Mouse (Mus musculus): ENCODE measurements around the gene 1190005I06Rik. TPM values are rescaled to one million over a fixed set of nuclear protein-coding genes. Genes with fewer than 3 reads are reported as not detected.

Gene 1190005I06Rik
- polyA plus RNA-seq, 1 experiment from 2014 or later, result 3.8 TPM

DNA sequence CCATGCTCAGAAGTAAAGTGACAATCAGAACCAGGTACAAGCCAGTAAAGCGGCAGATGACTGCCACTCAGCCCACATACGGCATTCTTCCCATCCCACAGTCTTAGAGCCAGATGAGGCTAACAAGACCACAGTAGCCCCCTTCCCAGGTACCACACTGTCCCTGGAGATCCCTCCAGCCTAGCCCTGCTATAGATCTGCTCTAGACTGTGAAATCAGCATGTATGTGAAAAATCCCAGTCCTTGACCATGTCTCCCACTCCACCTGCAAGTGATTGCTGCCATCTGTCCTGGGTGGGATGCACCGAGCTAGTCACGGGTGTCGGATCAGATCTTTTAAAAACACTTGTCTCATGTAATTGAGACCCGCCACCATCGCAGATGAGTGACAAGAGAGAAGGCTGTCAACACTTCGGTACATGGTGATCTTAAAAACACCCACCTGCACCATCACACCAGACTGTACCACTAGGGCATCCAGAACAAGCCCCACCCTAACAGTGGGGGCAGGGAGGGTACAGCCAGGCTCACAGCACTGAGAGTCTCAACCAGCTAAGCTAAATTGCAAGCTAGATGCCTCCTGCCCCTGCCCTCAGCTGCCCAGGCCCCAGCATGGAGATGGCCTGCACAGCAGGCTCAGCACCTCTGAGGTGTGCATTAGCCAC lies 67.0 kb downstream of the 1190005I06Rik start:
- 87% methylated on average over 8 of the region's 8 CpGs for WGBS
- Histone ChIP-seq H3K4me1 (peaks cover 25% of the 10 kb centered on the region), H3K4me3 (no peak overlapping the region), H3K36me3 (replicated peaks) (peaks cover 95% of the 10 kb centered on the region), H3K9me3 (no peaks in the 10 kb centered on the region), H3K27ac (replicated peaks) (no peak overlapping the region), H3K27me3 (replicated peaks; ENCODE audit: low read depth, poor library complexity, severe bottlenecking) (no peaks in the 10 kb centered on the region)
- no peak for DNase-seq (ENCODE audit: low spot score)

DNA sequence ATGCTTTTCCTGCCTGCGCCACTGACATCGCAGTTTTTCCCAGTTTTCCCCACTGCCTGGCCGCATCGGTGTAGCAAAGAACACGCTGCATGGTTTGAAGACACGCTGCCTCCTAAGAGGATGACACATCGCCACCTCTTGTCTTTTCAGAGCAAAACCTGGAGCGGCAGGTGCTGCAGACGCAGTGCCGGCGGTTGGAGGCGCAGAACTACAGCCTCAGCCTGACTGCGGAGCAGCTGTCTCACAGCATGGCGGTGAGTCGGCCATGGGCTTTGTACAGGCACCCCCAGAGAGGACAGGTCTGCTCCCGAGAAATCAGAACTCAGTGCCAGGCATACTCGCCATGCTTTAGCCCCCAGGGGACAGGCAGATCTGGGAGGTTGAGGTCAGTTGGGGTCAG lies 69.6 kb downstream of the 1190005I06Rik start:
- H3K36me3 ChIP-seq (replicated peaks), result peaks cover 100% of the 10 kb centered on the region
- no peak overlapping the region for H3K4me3 ChIP-seq
- no peaks in the 10 kb centered on the region for H3K27me3 ChIP-seq (replicated peaks; ENCODE audit: low read depth, poor library complexity, severe bottlenecking)
- 87% methylated on average over 17 of the region's 17 CpGs for WGBS
- no peak overlapping the region for H3K27ac ChIP-seq (replicated peaks)
- peaks cover 52% of the 10 kb centered on the region for H3K4me1 ChIP-seq
- H3K9me3 ChIP-seq, result no peaks in the 10 kb centered on the region
- DNase-seq (ENCODE audit: low spot score), result no peak

DNA sequence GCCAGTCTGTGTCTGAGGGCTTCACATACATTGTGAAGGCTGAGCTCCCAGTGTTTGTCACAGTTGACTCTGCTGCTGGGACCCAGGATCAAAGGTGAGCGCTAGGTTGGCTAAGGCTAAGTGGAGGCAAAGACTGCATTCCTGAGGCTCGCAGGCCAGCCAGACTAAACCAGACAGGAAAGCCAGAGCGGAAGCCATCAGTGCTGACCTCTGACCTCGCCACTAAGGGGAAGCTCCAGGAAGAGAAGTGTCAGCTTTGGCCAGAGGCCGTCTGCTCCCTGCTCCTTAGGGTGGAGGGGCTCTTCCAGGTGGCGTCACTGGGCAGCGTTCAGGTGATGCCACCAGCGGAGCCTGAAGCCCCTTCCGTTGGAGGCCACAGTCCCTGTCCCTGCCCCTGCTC lies 71.6 kb downstream of the 1190005I06Rik start:
- Histone ChIP-seq H3K36me3 (replicated peaks) (peaks cover 100% of the 10 kb centered on the region), H3K4me3 (peak overlapping the region; percentile 19; the same call in 1 of the 2 replicates), H3K9me3 (no peaks in the 10 kb centered on the region), H3K27ac (replicated peaks) (peak overlapping the region; percentile 77), H3K27me3 (replicated peaks; ENCODE audit: low read depth, poor library complexity, severe bottlenecking) (no peaks in the 10 kb centered on the region), H3K4me1 (peaks cover 71% of the 10 kb centered on the region)
- peak; percentile 75 for DNase-seq (ENCODE audit: low spot score)
- WGBS, result 37% methylated on average over 9 of the region's 9 CpGs

- 81% methylated on average over 19 of the region's 19 CpGs for WGBS
- H3K9me3 ChIP-seq, result no peaks in the 10 kb centered on the region
- no peaks in the 10 kb centered on the region for H3K27me3 ChIP-seq (replicated peaks; ENCODE audit: low read depth, poor library complexity, severe bottlenecking)
- no peak overlapping the region; the same call in 1 of the 2 replicates for H3K27ac ChIP-seq (replicated peaks)
- peaks cover 77% of the 10 kb centered on the region for H3K4me1 ChIP-seq
- no peak overlapping the region for H3K4me3 ChIP-seq
- no peak for DNase-seq (ENCODE audit: low spot score)
- H3K36me3 ChIP-seq (replicated peaks), result peaks cover 100% of the 10 kb centered on the region
Measured at GRCm38 (mm10) chr8:120574941-120575340, 72.5 kb downstream of the 1190005I06Rik start.

DNA sequence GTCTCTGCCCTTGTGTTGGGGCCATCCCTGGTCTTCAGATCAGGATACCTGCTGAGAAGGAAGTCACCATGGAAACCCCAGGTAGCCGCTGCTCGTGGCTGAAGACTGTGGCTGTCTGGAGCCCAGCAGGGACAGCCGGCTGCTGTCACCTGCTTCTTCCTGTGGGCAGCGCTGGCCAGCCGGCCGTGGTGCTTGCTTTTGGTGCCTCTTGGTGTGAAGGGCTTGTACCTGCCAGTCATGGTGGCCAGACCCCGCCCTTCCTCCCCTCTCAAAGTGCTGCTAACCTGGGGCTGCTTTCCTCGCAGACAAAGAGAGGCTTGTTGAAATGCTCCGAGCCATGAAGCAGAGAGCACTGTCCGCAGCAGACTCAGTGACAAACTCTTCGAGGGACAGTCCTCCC lies 73.6 kb downstream of the 1190005I06Rik start:
- H3K27me3 ChIP-seq (replicated peaks; ENCODE audit: low read depth, poor library complexity, severe bottlenecking), result no peaks in the 10 kb centered on the region
- H3K4me1 ChIP-seq, result peaks cover 88% of the 10 kb centered on the region
- no peak overlapping the region for H3K4me3 ChIP-seq
- no peak for DNase-seq (ENCODE audit: low spot score)
- no peak overlapping the region for H3K27ac ChIP-seq (replicated peaks)
- 58% methylated on average over 11 of the region's 11 CpGs for WGBS
- H3K9me3 ChIP-seq, result no peaks in the 10 kb centered on the region
- H3K36me3 ChIP-seq (replicated peaks), result peaks cover 100% of the 10 kb centered on the region

DNA sequence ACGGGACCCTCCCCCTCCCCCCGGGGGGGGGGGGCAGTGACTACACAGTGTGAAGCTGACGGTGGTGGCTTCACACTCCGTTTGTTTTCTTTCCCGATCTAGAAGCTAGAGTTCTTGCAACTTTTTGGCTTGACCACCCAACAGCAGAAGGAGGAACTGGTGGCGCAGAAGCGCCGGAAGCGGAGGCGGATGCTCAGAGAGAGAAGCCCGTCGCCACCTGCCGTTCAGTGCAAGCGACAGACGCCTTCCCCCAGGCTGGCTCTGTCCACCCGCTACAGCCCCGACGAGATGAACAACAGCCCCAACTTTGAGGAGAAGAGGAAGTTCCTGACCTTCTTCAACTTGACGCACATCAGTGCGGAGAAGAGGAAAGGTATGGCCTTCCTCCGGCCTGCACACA lies 74.9 kb downstream of the 1190005I06Rik start:
- H3K27ac ChIP-seq (replicated peaks), result no peak overlapping the region
- WGBS, result 85% methylated on average over 21 of the region's 21 CpGs
- H3K9me3 ChIP-seq, result peaks cover 8% of the 10 kb centered on the region; the same call in 1 of the 2 replicates
- no peaks in the 10 kb centered on the region for H3K27me3 ChIP-seq (replicated peaks; ENCODE audit: low read depth, poor library complexity, severe bottlenecking)
- peaks cover 100% of the 10 kb centered on the region for H3K36me3 ChIP-seq (replicated peaks)
- peaks cover 81% of the 10 kb centered on the region for H3K4me1 ChIP-seq
- H3K4me3 ChIP-seq, result no peak overlapping the region
- no peak for DNase-seq (ENCODE audit: low spot score)

DNA sequence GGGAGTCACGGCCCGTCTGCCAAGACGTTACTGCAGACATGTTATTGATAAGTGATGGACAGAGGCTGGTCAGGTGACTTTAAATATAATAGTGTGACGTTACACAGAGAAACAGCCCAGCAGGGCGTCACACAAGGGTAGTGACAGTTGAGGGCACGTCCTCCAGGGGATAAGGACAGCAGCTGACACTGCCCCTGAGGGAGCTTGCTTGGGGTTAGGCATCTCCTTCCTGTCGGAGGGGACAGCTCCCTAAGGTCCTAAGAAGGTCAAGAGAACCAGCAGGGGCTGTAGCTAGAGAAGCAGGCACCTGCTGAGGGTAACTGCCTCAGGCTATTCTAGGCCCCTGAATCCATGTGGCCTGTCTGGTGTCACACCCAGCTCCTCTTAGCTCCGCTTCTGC lies 75.9 kb downstream of the 1190005I06Rik start:
- H3K9me3 ChIP-seq, result peaks cover 11% of the 10 kb centered on the region; the same call in 1 of the 2 replicates
- DNase-seq (ENCODE audit: low spot score), result no peak
- H3K27ac ChIP-seq (replicated peaks), result no peak overlapping the region
- 76% methylated on average over 8 of the region's 8 CpGs for WGBS
- peaks cover 86% of the 10 kb centered on the region for H3K4me1 ChIP-seq
- H3K36me3 ChIP-seq (replicated peaks), result peaks cover 100% of the 10 kb centered on the region
- no peak overlapping the region for H3K4me3 ChIP-seq
- no peaks in the 10 kb centered on the region for H3K27me3 ChIP-seq (replicated peaks; ENCODE audit: low read depth, poor library complexity, severe bottlenecking)

DNA sequence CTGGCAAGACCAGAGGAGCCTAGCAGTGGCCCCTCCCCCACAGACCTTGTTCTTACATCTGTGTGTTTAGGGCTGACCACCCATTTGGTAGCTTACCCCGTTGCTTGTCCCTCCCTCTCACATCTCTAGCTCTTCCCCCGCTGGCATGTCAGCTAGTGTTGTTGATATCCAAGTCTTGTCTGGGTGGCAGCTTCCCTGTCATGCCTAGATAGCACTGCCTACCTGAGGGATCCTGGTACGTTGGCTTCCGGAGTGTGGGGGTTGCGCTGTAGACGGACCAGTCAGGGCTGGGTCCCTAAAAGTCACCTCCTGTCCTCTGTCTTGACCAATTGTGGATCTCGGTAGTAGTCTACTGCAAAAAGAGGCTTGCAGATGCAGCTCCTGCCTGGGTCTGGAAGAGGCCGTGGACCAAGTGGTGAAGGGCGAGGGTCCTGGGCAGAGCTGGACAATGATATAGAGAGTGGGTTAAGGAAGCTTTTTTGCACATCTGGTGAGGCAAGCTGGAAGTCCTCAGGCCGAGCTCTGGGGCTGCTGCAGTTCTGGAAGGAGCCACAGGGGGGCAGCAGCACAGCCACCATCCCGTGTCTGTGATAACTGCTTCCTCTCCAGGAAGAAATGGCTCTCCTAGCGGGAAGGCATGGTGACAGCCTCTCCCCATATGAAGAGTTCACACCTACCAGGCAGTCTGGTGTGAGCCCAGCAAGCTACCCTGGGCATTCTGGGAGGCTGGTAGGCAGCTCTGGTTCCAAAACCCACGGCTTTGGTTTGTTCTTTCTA lies 77.3 kb downstream of the 1190005I06Rik start:
- Histone ChIP-seq H3K36me3 (replicated peaks) (peaks cover 96% of the 10 kb centered on the region), H3K4me1 (peaks cover 86% of the 10 kb centered on the region), H3K9me3 (peaks cover 11% of the 10 kb centered on the region; the same call in 1 of the 2 replicates), H3K27me3 (replicated peaks; ENCODE audit: low read depth, poor library complexity, severe bottlenecking) (no peaks in the 10 kb centered on the region), H3K4me3 (no peak overlapping the region), H3K27ac (replicated peaks) (peak overlapping the region; percentile 36)
- WGBS, result 67% methylated on average over 13 of the region's 13 CpGs
- DNase-seq (ENCODE audit: low spot score), result peak; percentile 89

DNA sequence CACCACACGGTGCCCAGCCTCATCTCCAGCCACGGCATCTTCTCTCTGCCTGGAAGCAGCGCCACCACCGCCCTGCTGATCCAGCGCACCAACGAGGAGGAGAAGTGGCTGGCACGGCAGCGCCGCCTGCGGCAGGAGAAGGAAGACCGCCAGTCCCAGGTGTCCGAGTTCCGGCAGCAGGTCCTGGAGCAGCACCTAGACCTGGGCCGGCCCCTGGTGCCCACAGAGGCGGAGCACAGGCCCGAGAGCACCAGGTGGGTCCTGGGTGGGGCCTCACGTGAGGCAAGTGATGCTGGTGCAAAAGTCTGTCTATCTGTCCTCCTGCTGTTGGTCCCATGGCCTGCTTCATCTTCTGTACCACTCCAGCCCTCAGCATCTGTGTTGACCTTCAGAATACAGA lies 78.3 kb downstream of the 1190005I06Rik start:
- peaks cover 11% of the 10 kb centered on the region; the same call in 1 of the 2 replicates for H3K9me3 ChIP-seq
- DNase-seq (ENCODE audit: low spot score), result no peak
- H3K27me3 ChIP-seq (replicated peaks; ENCODE audit: low read depth, poor library complexity, severe bottlenecking), result no peaks in the 10 kb centered on the region
- H3K4me3 ChIP-seq, result no peak overlapping the region
- WGBS, result 96% methylated on average over 17 of the region's 17 CpGs
- H3K27ac ChIP-seq (replicated peaks), result no peak overlapping the region
- peaks cover 91% of the 10 kb centered on the region for H3K36me3 ChIP-seq (replicated peaks)
- H3K4me1 ChIP-seq, result peaks cover 86% of the 10 kb centered on the region

- no peak overlapping the region for H3K27ac ChIP-seq (replicated peaks)
- DNase-seq (ENCODE audit: low spot score), result no peak
- H3K9me3 ChIP-seq, result peaks cover 11% of the 10 kb centered on the region; the same call in 1 of the 2 replicates
- no peaks in the 10 kb centered on the region for H3K27me3 ChIP-seq (replicated peaks; ENCODE audit: low read depth, poor library complexity, severe bottlenecking)
- H3K4me3 ChIP-seq, result no peak overlapping the region
- peaks cover 86% of the 10 kb centered on the region for H3K4me1 ChIP-seq
- 96% methylated on average over 37 of the region's 37 CpGs for WGBS
- H3K36me3 ChIP-seq (replicated peaks), result peaks cover 87% of the 10 kb centered on the region
Measured at GRCm38 (mm10) chr8:120568164-120568798, 79.2 kb downstream of the 1190005I06Rik start.

DNA sequence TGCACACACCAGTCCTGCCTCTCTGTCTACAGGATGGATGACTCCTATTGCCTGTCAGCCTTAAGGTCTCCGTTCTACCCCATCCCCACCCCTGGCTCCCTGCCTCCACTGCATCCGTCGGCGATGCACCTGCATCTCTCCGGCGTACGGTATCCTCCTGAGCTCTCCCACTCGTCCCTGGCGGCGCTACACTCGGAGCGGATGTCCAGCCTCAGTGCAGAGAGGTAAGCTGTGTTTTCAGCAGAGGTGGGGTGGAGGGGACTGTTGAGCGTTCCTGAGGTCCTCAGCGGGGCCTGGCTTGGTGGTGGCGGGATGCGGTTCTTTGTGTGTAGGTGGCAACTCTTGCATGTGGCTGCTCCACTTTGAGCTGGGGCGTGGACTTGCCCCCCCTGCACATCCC lies 79.7 kb downstream of the 1190005I06Rik start:
- Histone ChIP-seq H3K4me3 (no peak overlapping the region), H3K27ac (replicated peaks) (0 out of 2 replicates have a peak overlapping the region, but pooled peaks have one; percentile 7), H3K9me3 (peaks cover 11% of the 10 kb centered on the region; the same call in 1 of the 2 replicates), H3K4me1 (peaks cover 86% of the 10 kb centered on the region), H3K27me3 (replicated peaks; ENCODE audit: low read depth, poor library complexity, severe bottlenecking) (no peaks in the 10 kb centered on the region), H3K36me3 (replicated peaks) (peaks cover 87% of the 10 kb centered on the region)
- DNase-seq (ENCODE audit: low spot score), result no peak
- WGBS, result 97% methylated on average over 17 of the region's 17 CpGs

DNA sequence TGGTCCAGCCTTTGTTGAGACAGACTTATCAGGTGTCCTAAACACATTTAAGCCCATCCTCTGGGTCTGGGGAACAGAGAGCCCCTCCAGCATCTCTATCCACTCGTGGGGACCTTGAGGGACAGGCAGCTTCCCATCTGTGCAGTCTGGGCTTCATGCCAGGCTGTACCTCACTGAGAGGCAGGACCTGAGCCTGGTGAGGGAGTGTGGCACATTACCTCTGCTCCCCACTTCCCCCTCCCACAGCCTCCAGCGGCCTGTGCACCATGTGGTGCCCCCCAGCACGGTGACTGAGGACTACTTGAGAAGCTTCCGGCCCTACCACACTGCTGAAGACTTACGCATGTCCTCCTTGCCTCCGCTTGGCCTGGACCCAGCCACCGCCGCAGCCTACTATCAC lies 80.8 kb downstream of the 1190005I06Rik start:
- no peak overlapping the region for H3K4me3 ChIP-seq
- peaks cover 11% of the 10 kb centered on the region; the same call in 1 of the 2 replicates for H3K9me3 ChIP-seq
- DNase-seq (ENCODE audit: low spot score), result no peak
- peak overlapping the region; percentile 80 for H3K27ac ChIP-seq (replicated peaks)
- WGBS, result 91% methylated on average over 8 of the region's 8 CpGs
- peaks cover 80% of the 10 kb centered on the region for H3K36me3 ChIP-seq (replicated peaks)
- peaks cover 86% of the 10 kb centered on the region for H3K4me1 ChIP-seq
- no peaks in the 10 kb centered on the region for H3K27me3 ChIP-seq (replicated peaks; ENCODE audit: low read depth, poor library complexity, severe bottlenecking)

Data from embryonic facial prominence, embryonic 10.5 days (tissue).